ENCODE assay signal across 20 mouse cellular contexts in the genomic region with DNA sequence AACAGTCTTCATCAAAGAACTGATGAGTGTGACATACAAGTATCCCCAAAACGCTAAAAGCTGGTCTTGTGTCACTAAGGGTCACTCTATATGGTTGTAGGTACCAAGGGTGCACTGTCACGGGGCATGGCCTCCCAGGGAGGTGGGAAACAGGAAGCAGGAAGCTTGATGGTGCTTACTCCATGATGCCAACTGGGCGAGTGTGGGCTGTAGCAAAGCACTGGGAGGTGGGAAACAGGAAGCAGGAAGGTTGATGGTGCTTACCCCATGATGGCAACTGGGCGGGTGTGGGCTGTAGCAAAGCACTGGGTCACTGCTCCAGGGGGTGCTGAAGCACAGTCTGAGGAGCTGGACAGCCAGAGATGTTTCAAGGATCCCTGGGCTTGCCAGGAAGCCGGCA.
"Had no signal": no experiment of that assay in that cellular context is flagged by ENCODE, and none has a peak within 500 bp of the region (broad histone marks: within the 10 kb centered on the region; RNA-seq: fewer than 3 reads in every experiment).

No protein-coding gene starts in this region.

- ATAC-seq: liver, postnatal 0 days; lung, postnatal 0 days; midbrain, embryonic 13.5 days; midbrain, embryonic 15.5 days had no signal

- H3K4me3 ChIP-seq: liver, embryonic 13.5 days; liver, embryonic 15.5 days; lung, embryonic 15.5 days; megakaryocyte, embryonic 14.5 days; midbrain, embryonic 13.5 days; midbrain, embryonic 15.5 days; myocyte; neural tube, embryonic 13.5 days; neural tube, embryonic 15.5 days had no signal

- H3K27ac ChIP-seq: liver, embryonic 13.5 days; liver, embryonic 15.5 days; lung, embryonic 15.5 days; macrophage; midbrain, embryonic 13.5 days; midbrain, embryonic 15.5 days; neural tube, embryonic 13.5 days; neural tube, embryonic 15.5 days had no signal

- DNase-seq: liver, embryonic 13.5 days; liver, postnatal 0 days; lung, adult 2 months; lung, postnatal 14 days; lung, postnatal 36 days; retina, postnatal 1 day; right cerebral cortex, postnatal 14 days; thymus, adult 2 months; thymus, postnatal 25 days; thymus, postnatal 4 days had no signal

- H3K27me3 ChIP-seq: liver, embryonic 13.5 days; liver, embryonic 15.5 days; lung, embryonic 15.5 days; megakaryocyte, embryonic 14.5 days; midbrain, embryonic 13.5 days; midbrain, embryonic 15.5 days; neural tube, embryonic 13.5 days; neural tube, embryonic 15.5 days had no signal

- H3K4me1 ChIP-seq: liver, embryonic 13.5 days; liver, embryonic 15.5 days; lung, embryonic 15.5 days; midbrain, embryonic 13.5 days; midbrain, embryonic 15.5 days; neural tube, embryonic 13.5 days; neural tube, embryonic 15.5 days had no signal

- H3K36me3 ChIP-seq: liver, embryonic 13.5 days; liver, embryonic 15.5 days; lung, embryonic 15.5 days; midbrain, embryonic 13.5 days; midbrain, embryonic 15.5 days; neural tube, embryonic 13.5 days; neural tube, embryonic 15.5 days had no signal
